Mouse (Mus musculus): ENCODE data around the gene Rbm20. TPM values are rescaled to one million over a fixed set of nuclear protein-coding genes. Genes with fewer than 3 reads are reported as not detected.

Gene Rbm20
- total and polyA plus RNA-seq, 3 experiments: 0.05 to 0.56 (median 0.08) TPM

- Histone ChIP-seq H3K27me3 (replicated peaks) (no peaks in the 10 kb centered on the region), H3K36me3 (replicated peaks in 1 of 2; ENCODE audit: control insufficient read depth in 1 of 2, insufficient read depth in 1 of 2, low read length in 1 of 2) (no peaks in the 10 kb centered on the region), H3K27ac (ENCODE audit: insufficient read depth, low read depth) (no peak overlapping the region), H3K9me3 (replicated peaks; ENCODE audit: low read length) (peaks cover 2% of the 10 kb centered on the region), H3K9ac (ENCODE audit: insufficient read depth, low read depth) (no peak overlapping the region), H3K4me2 (ENCODE audit: insufficient read depth, low read depth, poor library complexity, severe bottlenecking) (no peak overlapping the region), H3K79me2 (replicated peaks; ENCODE audit: control insufficient read depth, extremely low read depth, insufficient read depth, poor library complexity, severe bottlenecking) (no peaks in the 10 kb centered on the region), H3K4me1 (ENCODE audit: control insufficient read depth in 1 of 2, insufficient read depth in 2 of 2) (peaks cover 8 to 18% of the 10 kb centered on the region in 2 experiments), H3K4me3 (replicated peaks in 1 of 3; ENCODE audit: low read depth in 2 of 3, low read length in 2 of 3, poor library complexity in 1 of 3) (no peak overlapping the region)
- dilution Hi-C loops (cut with MboI; ENCODE audit: extremely low pct_ligation_motif_present, extremely low pct_unique_long_range_greater_than_20kb, low sequenced_read_pairs) (no loop called here), in situ Hi-C loops (cut with MboI; ENCODE audit: low pct_ligation_motif_present, low pct_unique_long_range_greater_than_20kb, low sequenced_read_pairs) (no loop called here)
- DNase-seq (ENCODE audit: extremely low read depth): no peak
- no peak for TF ChIP-seq MAFK (IDR thresholded peaks at IDR 0.05; ENCODE audit: insufficient replicate concordance, low read length)
These were observed 20.4 kb downstream of the Rbm20 start for GRCm38 (mm10) chr19:53697376-53698126.

DNA sequence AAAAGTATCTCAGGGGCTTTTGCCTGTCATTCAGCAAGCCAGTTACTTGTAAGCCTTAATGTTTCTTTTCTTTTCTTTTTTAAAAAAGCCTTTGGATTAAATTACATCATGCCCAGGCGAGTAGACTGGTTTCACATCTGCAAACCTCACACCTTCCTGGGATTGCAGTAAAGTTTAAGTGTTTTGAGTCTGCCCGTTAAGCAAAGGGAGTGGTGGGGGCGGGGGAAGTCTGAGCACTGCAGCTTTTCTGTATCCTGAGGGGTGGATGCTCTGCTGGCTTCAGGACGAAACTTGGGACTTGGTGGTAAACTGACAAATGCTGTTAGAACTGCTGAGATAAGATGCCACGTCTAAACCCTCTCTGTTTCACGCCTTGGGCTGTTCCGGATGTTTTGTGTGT is 22.6 kb downstream of the Rbm20 start:
- TF ChIP-seq JUND (conservative IDR thresholded peaks at IDR 0.05; ENCODE audit: low read depth, low read length): peak; percentile 37; the same call in 1 of the 2 replicates
- peak; percentile 81 for TF ChIP-seq IRF4 (IDR thresholded peaks at IDR 0.05; ENCODE audit: low read depth, low read length)
- peak; percentile 41 for TF ChIP-seq CHD2 (IDR thresholded peaks at IDR 0.05; ENCODE audit: low read length)
- TF ChIP-seq POLR2AphosphoS2 (IDR thresholded peaks at IDR 0.05; ENCODE audit: low read depth, low read length): no peak
- TF ChIP-seq EP300 (IDR thresholded peaks at IDR 0.05; ENCODE audit: low read length): peak; percentile 6; the same call in 1 of the 2 replicates
- Histone ChIP-seq H3K4me3 (replicated peaks in 1 of 3; ENCODE audit: low read depth in 2 of 3, low read length in 2 of 3, poor library complexity in 1 of 3) (no peak overlapping the region), H3K9me3 (replicated peaks; ENCODE audit: low read length) (no peaks in the 10 kb centered on the region), H3K27ac (ENCODE audit: insufficient read depth, low read depth) (no peak overlapping the region), H3K9ac (ENCODE audit: insufficient read depth, low read depth) (no peak overlapping the region), H3K79me2 (replicated peaks; ENCODE audit: control insufficient read depth, extremely low read depth, insufficient read depth, poor library complexity, severe bottlenecking) (no peaks in the 10 kb centered on the region), H3K27me3 (replicated peaks) (no peaks in the 10 kb centered on the region), H3K4me1 (ENCODE audit: control insufficient read depth in 1 of 2, insufficient read depth in 2 of 2) (peaks cover 8 to 21% of the 10 kb centered on the region in 2 experiments), H3K4me2 (ENCODE audit: insufficient read depth, low read depth, poor library complexity, severe bottlenecking) (peak overlapping the region; percentile 25; the same call in 1 of the 2 replicates), H3K36me3 (replicated peaks in 1 of 2; ENCODE audit: control insufficient read depth in 1 of 2, insufficient read depth in 1 of 2, low read length in 1 of 2) (no peaks in the 10 kb centered on the region)
- in situ Hi-C loops (cut with MboI; ENCODE audit: low pct_ligation_motif_present, low pct_unique_long_range_greater_than_20kb, low sequenced_read_pairs): no loop called here
- dilution Hi-C loops (cut with MboI; ENCODE audit: extremely low pct_ligation_motif_present, extremely low pct_unique_long_range_greater_than_20kb, low sequenced_read_pairs): no loop called here
- no peak for DNase-seq (ENCODE audit: extremely low read depth)

- in situ Hi-C loops (cut with MboI; ENCODE audit: low pct_ligation_motif_present, low pct_unique_long_range_greater_than_20kb, low sequenced_read_pairs) (no loop called here), dilution Hi-C loops (cut with MboI; ENCODE audit: extremely low pct_ligation_motif_present, extremely low pct_unique_long_range_greater_than_20kb, low sequenced_read_pairs) (no loop called here)
- Histone ChIP-seq H3K4me3 (replicated peaks in 1 of 3; ENCODE audit: low read depth in 2 of 3, low read length in 2 of 3, poor library complexity in 1 of 3) (no peak overlapping the region), H3K4me1 (ENCODE audit: control insufficient read depth in 1 of 2, insufficient read depth in 2 of 2) (peaks cover 8 to 21% of the 10 kb centered on the region in 2 experiments), H3K4me2 (ENCODE audit: insufficient read depth, low read depth, poor library complexity, severe bottlenecking) (no peak overlapping the region), H3K79me2 (replicated peaks; ENCODE audit: control insufficient read depth, extremely low read depth, insufficient read depth, poor library complexity, severe bottlenecking) (no peaks in the 10 kb centered on the region), H3K27me3 (replicated peaks) (no peaks in the 10 kb centered on the region), H3K9ac (ENCODE audit: insufficient read depth, low read depth) (no peak overlapping the region), H3K9me3 (replicated peaks; ENCODE audit: low read length) (no peaks in the 10 kb centered on the region), H3K36me3 (replicated peaks in 1 of 2; ENCODE audit: control insufficient read depth in 1 of 2, insufficient read depth in 1 of 2, low read length in 1 of 2) (no peaks in the 10 kb centered on the region), H3K27ac (ENCODE audit: insufficient read depth, low read depth) (no peak overlapping the region)
- no peak for DNase-seq (ENCODE audit: extremely low read depth)
- TF ChIP-seq CHD1 (IDR thresholded peaks at IDR 0.05; ENCODE audit: low read depth, low read length) (no peak), CHD2 (IDR thresholded peaks at IDR 0.05; ENCODE audit: low read length) (no peak), RCOR1 (conservative IDR thresholded peaks at IDR 0.05; ENCODE audit: low read depth, low read length) (no peak), GABPA (IDR thresholded peaks at IDR 0.05; ENCODE audit: insufficient replicate concordance, low read depth, low read length) (no peak), E2F4 (IDR thresholded peaks at IDR 0.05; ENCODE audit: insufficient replicate concordance, low read depth, low read length) (no peak)
These were observed 24.3 kb downstream of the Rbm20 start for GRCm38 (mm10) chr19:53701434-53701833.

Data from CH12.LX (cell line).